Mouse (Mus musculus) small intestine, adult 2 months (tissue): Measurements from ENCODE around the gene Lhcgr. TPM values are rescaled to one million over a fixed set of nuclear protein-coding genes. Genes with fewer than 3 reads are reported as not detected.

Experiments
- H3K27ac ChIP-seq: fragments of 200-500 bp; 2 replicates; pipeline ENCODE4 v1.5.1; 2012; ENCODE audit warnings: low read depth, low read length, control low read depth, inconsistent platforms; ENCODE audit not compliant: insufficient read depth
- H3K27me3 ChIP-seq: fragments of 200-500 bp; 2 replicates; pipeline ENCODE4 v1.6.1; 2012; ENCODE audit warnings: mild to moderate bottlenecking, moderate library complexity, low read length, inconsistent platforms; ENCODE audit not compliant: control insufficient read depth, insufficient read depth
- H3K36me3 ChIP-seq: fragments of 200-500 bp; 2 replicates; pipeline ENCODE4 v1.6.1; 2012; ENCODE audit warnings: mild to moderate bottlenecking, low read length, control low read depth, inconsistent platforms; ENCODE audit not compliant: control insufficient read depth, insufficient read depth
- H3K4me1 ChIP-seq: fragments of 200-500 bp; 2 replicates; pipeline ENCODE4 v1.6.1; 2012; ENCODE audit warnings: low read length, inconsistent platforms, mixed read lengths; ENCODE audit not compliant: control insufficient read depth, insufficient read depth, insufficient read length
- H3K4me3 ChIP-seq: fragments of 200-500 bp; 2 replicates; pipeline ENCODE4 v1.5.1; 2012; ENCODE audit warnings: low read depth, mild to moderate bottlenecking, control low read depth, inconsistent platforms, low read length, moderate library complexity
- CTCF ChIP-seq: fragments of 200-500 bp; IDR thresholded peaks from 2 replicates; pipeline ENCODE4 v1.5.1; 2012; ENCODE audit warnings: low read depth, mild to moderate bottlenecking, control low read depth, inconsistent platforms, low read length, moderate library complexity, mixed read lengths; ENCODE audit not compliant: insufficient replicate concordance, insufficient read length; ENCODE audit errors: extremely low read depth
- POLR2A ChIP-seq: fragments of 200-500 bp; IDR thresholded peaks from 2 replicates; pipeline ENCODE4 v1.6.1; 2012; ENCODE audit warnings: low read depth, mild to moderate bottlenecking, control low read depth, inconsistent platforms, low read length, moderate library complexity
- WGBS: fragments of 180-500 bp; shearing (Covaris S2); methylation state at CpG from one replicate; pipeline ENCODE4 v1.1.7; 2018; 5-methylcytosine and 5-hydroxymethylcytosine counted together
- polyA plus RNA-seq: library from polyadenylated mRNA; depleted of rRNA; stranded (reverse); fragments of >200 nt; gene quantifications from 2 replicates; pipeline ENCODE4 v1.2.3, GENCODE M21; 2012

Gene Lhcgr
- polyA plus RNA-seq, 1 experiment = not detected

- TF ChIP-seq POLR2A (no peak), CTCF (no peak)
- Histone ChIP-seq H3K36me3 (no peaks in the 10 kb centered on the region), H3K27ac (no peak overlapping the region), H3K27me3 (no peaks in the 10 kb centered on the region), H3K4me3 (no peak overlapping the region), H3K4me1 (peaks cover 2% of the 10 kb centered on the region; the same call in 1 of the 2 replicates)
- WGBS = 37% methylated on average over 4 of the region's 4 CpGs
Observed at GRCm38 (mm10) chr17:88703112-88703511, 88.7 kb downstream of the Lhcgr start.

GRCm38 (mm10) chr17:88702345-88702744 lies 89.4 kb downstream of the Lhcgr start:
- no peaks in the 10 kb centered on the region for H3K36me3 ChIP-seq

GRCm38 (mm10) chr17:88700901-88701300 lies 90.9 kb downstream of the Lhcgr start:
- Histone ChIP-seq H3K27ac (no peak overlapping the region), H3K4me3 (no peak overlapping the region), H3K4me1 (peaks cover 2% of the 10 kb centered on the region; the same call in 1 of the 2 replicates), H3K36me3 (no peaks in the 10 kb centered on the region), H3K27me3 (no peaks in the 10 kb centered on the region)
- TF ChIP-seq CTCF = no peak
- TF ChIP-seq POLR2A = no peak

More at GRCm38 (mm10) chr17:88702345-88702744, 89.4 kb downstream of the Lhcgr start:
- no peak overlapping the region for H3K4me3 ChIP-seq
- H3K27me3 ChIP-seq = no peaks in the 10 kb centered on the region
- TF ChIP-seq POLR2A (no peak), CTCF (no peak)
- no peak overlapping the region for H3K27ac ChIP-seq
- H3K4me1 ChIP-seq = peaks cover 2% of the 10 kb centered on the region; the same call in 1 of the 2 replicates
- WGBS = 12% methylated on average over 6 of the region's 6 CpGs

- TF ChIP-seq CTCF (no peak), POLR2A (no peak)
- Histone ChIP-seq H3K27me3 (no peaks in the 10 kb centered on the region), H3K27ac (no peak overlapping the region), H3K4me1 (no peaks in the 10 kb centered on the region), H3K4me3 (no peak overlapping the region), H3K36me3 (no peaks in the 10 kb centered on the region)
- 76% methylated on average over 9 of the region's 9 CpGs for WGBS
Observed at GRCm38 (mm10) chr17:88696656-88697333, 95.0 kb downstream of the Lhcgr start.

GRCm38 (mm10) chr17:88688226-88688625 lies 103.6 kb downstream of the Lhcgr start:
- WGBS = 70% methylated on average over 11 of the region's 11 CpGs
- H3K4me1 ChIP-seq = no peaks in the 10 kb centered on the region
- no peak overlapping the region for H3K4me3 ChIP-seq
- TF ChIP-seq CTCF (no peak), POLR2A (no peak)
- no peaks in the 10 kb centered on the region for H3K36me3 ChIP-seq
- H3K27ac ChIP-seq = no peak overlapping the region
- H3K27me3 ChIP-seq = no peaks in the 10 kb centered on the region

- Histone ChIP-seq H3K27me3 (no peaks in the 10 kb centered on the region), H3K4me3 (no peak overlapping the region), H3K27ac (no peak overlapping the region), H3K36me3 (no peaks in the 10 kb centered on the region), H3K4me1 (no peaks in the 10 kb centered on the region)
- TF ChIP-seq CTCF = no peak
- no peak for TF ChIP-seq POLR2A
- WGBS = 86% methylated on average over 23 of the region's 23 CpGs
Observed at GRCm38 (mm10) chr17:88675310-88676309, 116.2 kb downstream of the Lhcgr start.

- H3K27me3 ChIP-seq = no peaks in the 10 kb centered on the region
- H3K4me1 ChIP-seq = peaks cover 3% of the 10 kb centered on the region; the same call in 1 of the 2 replicates
- WGBS = 52% methylated on average over 4 of the region's 4 CpGs
- TF ChIP-seq CTCF (no peak), POLR2A (no peak)
- H3K36me3 ChIP-seq = no peaks in the 10 kb centered on the region
- H3K27ac ChIP-seq = no peak overlapping the region
- H3K4me3 ChIP-seq = no peak overlapping the region
Observed at GRCm38 (mm10) chr17:88670800-88671199, 121.0 kb downstream of the Lhcgr start.
